Mouse (Mus musculus) MEL (cell line): ENCODE measurements around the gene Usp3.

ENCODE experiments used
- CHD1 ChIP-seq: IDR thresholded peaks from 2 replicates; pipeline ENCODE4 v1.6.1; 2012; ENCODE audit warnings: low read depth, mild to moderate bottlenecking, inconsistent platforms, low read length, improper control_type of control experiment
- CTCF ChIP-seq, 3 experiments: IDR thresholded peaks in 2 of 3; conservative IDR thresholded peaks in 1 of 3; 2 replicates each; pipeline ENCODE4 v1.5.1; 2011 to 2012; ENCODE audit warnings: low read length in 3 of 3, low read depth in 2 of 3, mild to moderate bottlenecking in 2 of 3, improper control_type of control experiment in 1 of 3, inconsistent platforms in 1 of 3, mixed read lengths in 1 of 3, moderate library complexity in 1 of 3; ENCODE audit not compliant: control insufficient read depth in 1 of 3, insufficient read depth in 1 of 3, poor library complexity in 1 of 3, severe bottlenecking in 1 of 3
- KAT2A ChIP-seq: conservative IDR thresholded peaks from 2 replicates; pipeline ENCODE4 v1.6.1; 2012; ENCODE audit warnings: low read depth, low read length, improper control_type of control experiment, inconsistent platforms
- POLR2A ChIP-seq, 2 experiments: IDR thresholded peaks; 2 replicates each; pipeline ENCODE4 v1.6.1; 2011 to 2012; ENCODE audit warnings: low read length in 2 of 2, mild to moderate bottlenecking in 2 of 2, control low read depth in 1 of 2, improper control_type of control experiment in 1 of 2, low read depth in 1 of 2, moderate library complexity in 1 of 2; ENCODE audit not compliant: control insufficient read depth in 1 of 2, insufficient read depth in 1 of 2, poor library complexity in 1 of 2
- TBP ChIP-seq: IDR thresholded peaks from 2 replicates; pipeline ENCODE4 v1.8.0; 2011; ENCODE audit warnings: low read depth, low read length, improper control_type of control experiment
- ZMIZ1 ChIP-seq: IDR thresholded peaks from 2 replicates; pipeline ENCODE4 v1.6.1; 2012; ENCODE audit warnings: low read depth, mild to moderate bottlenecking, inconsistent platforms, low read length, improper control_type of control experiment, moderate library complexity

DNA sequence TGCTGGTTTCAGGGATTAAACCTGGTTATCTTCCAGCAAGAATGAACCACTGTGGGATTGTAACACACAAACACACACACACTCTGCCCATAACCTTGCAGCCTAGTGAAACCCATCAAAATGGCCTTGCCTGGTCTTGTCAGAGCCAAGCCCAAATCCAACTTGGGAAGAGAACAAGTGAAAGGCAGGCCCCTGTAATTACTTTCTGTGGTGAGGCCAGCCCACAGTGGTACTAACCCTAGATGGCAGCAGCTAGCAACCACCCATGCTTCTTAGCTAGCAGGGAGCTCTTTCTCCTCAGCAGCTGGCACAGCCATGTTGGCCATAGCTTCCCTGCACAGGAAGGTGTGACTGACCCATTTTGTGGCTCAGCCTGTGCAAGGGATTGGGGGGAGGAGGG, 79.8 kb downstream of the Usp3 start:
- TF ChIP-seq CTCF (IDR thresholded peaks at IDR 0.05 in 2 of 3, conservative IDR thresholded peaks at IDR 0.05 in 1 of 3; ENCODE audit: control insufficient read depth in 1 of 3, insufficient read depth in 1 of 3, low read depth in 2 of 3, low read length in 3 of 3, poor library complexity in 1 of 3, severe bottlenecking in 1 of 3) (peak in 2 of 3 experiments; percentile 35 to 48; a peak in 3 of 6 replicates), TBP (no peak), POLR2A (IDR thresholded peaks at IDR 0.05; ENCODE audit: control insufficient read depth in 1 of 2, insufficient read depth in 1 of 2, low read depth in 1 of 2, low read length in 2 of 2, poor library complexity in 1 of 2) (no peak), CHD1 (no peak), ZMIZ1 (no peak), KAT2A (no peak)
